Mouse (Mus musculus): ENCODE measurements around the gene Zbtb12. TPM values are rescaled to one million over a fixed set of nuclear protein-coding genes. Genes with fewer than 3 reads are reported as not detected.
"Not testable (repeated sequence)": the region's sequence is repeated elsewhere in the genome, so short reads cannot be mapped to it uniquely, and the experiment has no call there.

The Zbtb12 gene
- 4.0 and 4.6 TPM in 2 replicates for polyA plus RNA-seq (2012; ENCODE audit: insufficient read depth, insufficient read length, missing spikeins)

DNA sequence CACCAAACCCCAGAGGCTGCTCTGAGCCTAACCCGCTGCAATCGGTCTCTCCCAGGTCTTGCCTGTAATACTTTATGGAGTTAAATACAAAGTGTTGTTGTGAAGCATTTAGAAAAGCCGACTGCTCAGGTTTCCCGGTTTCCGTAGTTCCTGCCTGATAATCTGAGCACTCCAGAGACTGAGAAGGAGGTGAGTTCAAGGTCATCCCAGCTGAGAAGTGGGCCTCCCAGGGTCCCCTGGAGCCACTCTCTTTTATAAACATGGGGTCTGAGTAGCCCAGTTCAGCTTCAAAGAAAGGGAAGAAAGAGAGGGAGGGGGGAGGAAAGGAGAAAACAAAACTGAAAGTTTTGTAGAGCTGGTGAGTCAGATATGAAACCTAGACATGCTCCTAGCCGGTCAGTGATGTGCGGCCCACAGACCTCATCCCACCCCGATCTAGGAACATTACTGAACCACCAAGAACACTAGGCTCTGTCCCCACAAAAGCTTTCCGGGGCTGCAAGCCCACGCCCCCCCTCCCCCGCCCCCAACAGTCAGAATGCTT, at the start of gene Zbtb12:
Gene Zbtb12, plus strand, starts transcription at position 148 of the 544 bp plus-strand sequence.
- TF ChIP-seq POLR2A (IDR thresholded peaks at IDR 0.05; ENCODE audit: borderline replicate concordance, low read depth, low read length) = no peak
- no peak for TF ChIP-seq CTCF (IDR thresholded peaks at IDR 0.05; ENCODE audit: low read depth, low read length)
- Histone ChIP-seq H3K4me3 (ENCODE audit: insufficient read depth, low read length) (no peak within 1 kb of the TSS), H3K27ac (ENCODE audit: insufficient read depth, low read depth, low read length) (no peak within 1 kb of the TSS), H3K4me1 (ENCODE audit: control insufficient read depth, insufficient read depth, low read length) (peaks cover 21% of the 10 kb centered on the region)

DNA sequence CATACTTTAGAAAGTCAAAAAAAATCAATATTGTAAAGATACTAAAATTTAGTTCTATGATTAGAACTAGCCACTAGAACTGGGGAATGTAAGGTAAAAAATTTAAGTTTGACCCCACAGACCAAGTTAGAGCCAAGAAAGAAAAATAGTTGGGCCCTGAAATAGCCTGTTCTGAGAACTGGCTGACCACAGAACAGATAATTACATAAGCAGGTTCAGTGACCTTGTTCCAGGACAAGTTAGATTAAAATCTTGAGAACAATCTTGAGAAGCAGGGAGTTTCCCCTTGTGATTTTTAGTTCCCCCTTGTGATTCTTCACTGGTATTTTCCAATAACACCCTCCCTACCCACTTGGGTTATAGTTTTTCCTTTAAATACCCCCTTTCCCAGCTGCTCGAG, 48.5 kb upstream of the Zbtb12 start:
- not testable (repeated sequence) for H3K27ac ChIP-seq (ENCODE audit: insufficient read depth, low read depth, low read length)

DNA sequence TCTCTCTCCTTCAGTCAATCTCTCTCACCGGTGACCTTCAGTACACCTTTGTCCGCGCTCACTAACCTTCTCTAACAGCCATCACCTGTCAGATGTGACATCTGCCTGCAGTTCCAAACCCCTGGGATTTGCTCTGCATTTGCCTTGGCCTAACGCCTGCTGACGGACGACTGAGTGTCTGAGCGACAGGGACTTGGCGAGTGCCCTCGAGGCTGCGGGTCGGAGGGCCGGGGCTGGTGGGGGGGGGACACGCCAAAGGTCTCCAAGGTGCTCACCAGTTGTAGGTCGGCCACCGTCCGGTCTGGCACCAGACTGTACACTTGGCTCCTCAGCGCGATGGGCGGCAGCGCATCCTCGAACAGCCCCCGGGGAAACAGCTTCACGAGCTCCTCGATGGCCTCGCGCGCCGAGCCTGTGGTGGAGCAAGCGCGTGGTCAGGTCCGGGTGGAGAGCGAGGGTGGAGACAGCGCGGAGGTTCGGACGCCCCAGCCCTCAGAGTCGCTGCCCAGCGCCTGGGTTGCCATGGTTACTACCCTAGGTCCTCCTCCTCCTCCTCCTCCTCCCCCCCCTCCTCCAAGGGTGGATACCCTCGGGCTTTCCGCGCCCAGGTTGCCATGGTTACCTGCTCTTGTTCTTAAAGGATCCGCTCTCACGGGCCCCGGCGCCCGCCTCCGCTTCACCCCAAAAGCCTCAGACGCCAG, 43.0 kb upstream of the Zbtb12 start:
- TF ChIP-seq POLR2A (IDR thresholded peaks at IDR 0.05; ENCODE audit: borderline replicate concordance, low read depth, low read length) (no peak), CTCF (IDR thresholded peaks at IDR 0.05; ENCODE audit: low read depth, low read length) (no peak)
- peaks cover 5% of the 10 kb centered on the region for H3K4me1 ChIP-seq (ENCODE audit: control insufficient read depth, insufficient read depth, low read length)
- H3K27ac ChIP-seq (ENCODE audit: insufficient read depth, low read depth, low read length) = peak overlapping the region; percentile 53
- peak overlapping the region; percentile 94 for H3K4me3 ChIP-seq (ENCODE audit: insufficient read depth, low read length)

More for the DNA sequence above, 48.5 kb upstream of the Zbtb12 start:
- H3K4me1 ChIP-seq (ENCODE audit: control insufficient read depth, insufficient read depth, low read length); H3K4me3 ChIP-seq (ENCODE audit: insufficient read depth, low read length): not testable (repeated sequence)

DNA sequence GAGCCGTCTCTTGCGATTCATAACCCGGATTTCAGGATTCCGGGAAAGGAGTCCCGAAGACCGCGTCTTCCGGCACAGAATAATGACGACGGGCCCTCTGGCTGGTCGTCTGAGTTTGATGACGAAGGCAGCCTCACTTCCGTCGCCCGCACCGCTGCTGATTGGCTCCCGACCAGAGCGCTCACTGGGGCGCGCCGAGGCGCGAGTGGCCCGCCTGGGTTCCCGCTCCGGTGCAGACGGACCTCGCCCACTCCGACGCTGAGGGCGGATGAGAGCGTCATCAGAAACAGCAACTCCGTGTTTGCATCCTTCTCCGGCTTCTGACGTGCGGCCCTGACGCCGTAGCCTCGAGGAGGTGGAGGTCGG, 42.4 kb upstream of the Zbtb12 start, which contains the start of the genes Stk19 and Dxo:
Gene Stk19, minus strand, starts transcription at position 90 of the 366 bp plus-strand sequence.
Gene Dxo, plus strand, starts transcription at position 164 of the 366 bp plus-strand sequence.
- Histone ChIP-seq H3K4me3 (ENCODE audit: insufficient read depth, low read length) (peak within 1 kb of the TSS; percentile 94), H3K4me1 (ENCODE audit: control insufficient read depth, insufficient read depth, low read length) (peaks cover 5% of the 10 kb centered on the region), H3K27ac (ENCODE audit: insufficient read depth, low read depth, low read length) (peak within 1 kb of the TSS; percentile 53)
- no peak for TF ChIP-seq CTCF (IDR thresholded peaks at IDR 0.05; ENCODE audit: low read depth, low read length)
- 0 out of 2 replicates have a peak, but pooled peaks have one; percentile 44 for TF ChIP-seq POLR2A (IDR thresholded peaks at IDR 0.05; ENCODE audit: borderline replicate concordance, low read depth, low read length)

DNA sequence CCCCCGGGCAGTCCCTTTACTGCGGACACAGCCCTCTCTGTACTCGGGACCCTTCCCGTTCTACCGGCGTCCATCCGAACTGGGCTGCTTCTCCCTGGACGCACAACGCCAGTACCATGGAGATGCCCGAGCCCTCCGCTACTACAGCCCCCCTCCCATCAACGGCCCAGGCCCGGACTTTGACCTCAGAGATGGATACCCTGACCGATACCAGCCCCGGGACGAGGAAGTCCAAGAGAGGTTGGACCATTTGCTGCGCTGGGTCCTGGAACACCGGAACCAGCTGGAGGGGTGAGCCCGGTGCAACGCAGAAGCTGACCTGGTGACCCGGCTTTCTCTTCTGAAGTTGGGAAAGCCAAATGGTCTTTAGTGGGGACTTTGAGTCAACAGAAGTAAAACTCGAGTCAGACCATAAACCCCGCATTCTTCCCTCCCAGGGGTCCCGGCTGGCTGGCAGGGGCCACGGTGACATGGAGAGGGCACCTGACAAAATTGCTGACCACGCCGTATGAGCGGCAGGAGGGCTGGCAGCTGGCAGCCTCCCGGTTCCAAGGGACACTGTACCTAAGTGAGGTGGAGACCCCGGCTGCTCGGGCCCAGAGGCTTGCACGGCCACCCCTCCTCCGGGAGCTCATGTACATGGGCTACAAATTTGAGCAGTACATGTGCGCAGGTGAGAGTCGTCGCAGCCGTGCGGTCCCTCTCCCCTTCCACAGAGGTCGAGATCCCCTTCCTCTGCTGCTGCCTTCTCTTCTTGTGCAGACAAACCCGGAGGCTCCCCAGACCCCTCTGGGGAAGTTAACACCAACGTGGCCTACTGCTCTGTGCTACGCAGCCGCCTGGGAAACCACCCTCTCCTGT, 41.6 kb upstream of the Zbtb12 start:
- peaks cover 5% of the 10 kb centered on the region for H3K4me1 ChIP-seq (ENCODE audit: control insufficient read depth, insufficient read depth, low read length)
- H3K4me3 ChIP-seq (ENCODE audit: insufficient read depth, low read length) = peak overlapping the region; percentile 94
- no peak for TF ChIP-seq CTCF (IDR thresholded peaks at IDR 0.05; ENCODE audit: low read depth, low read length)
- TF ChIP-seq POLR2A (IDR thresholded peaks at IDR 0.05; ENCODE audit: borderline replicate concordance, low read depth, low read length) = no peak
- peak overlapping the region; percentile 37 for H3K27ac ChIP-seq (ENCODE audit: insufficient read depth, low read depth, low read length)

DNA sequence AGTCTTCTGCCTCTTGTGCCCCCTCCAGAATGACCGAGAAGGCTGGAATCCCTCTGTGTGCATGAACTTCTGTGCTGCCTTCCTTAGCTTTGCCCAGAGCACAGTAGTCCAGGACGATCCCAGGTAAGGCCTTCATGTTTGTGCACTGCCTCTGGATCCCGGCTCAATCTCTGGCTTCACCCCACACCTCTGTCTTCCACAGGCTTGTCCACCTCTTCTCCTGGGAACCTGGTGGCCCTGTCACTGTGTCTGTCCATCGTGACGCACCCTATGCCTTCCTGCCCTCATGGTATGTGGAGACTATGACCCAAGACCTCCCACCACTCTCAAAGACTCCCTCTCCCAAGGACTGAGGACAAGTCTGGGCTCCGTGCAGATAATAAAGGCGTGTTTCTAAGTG, 40.5 kb upstream of the Zbtb12 start:
- peaks cover 5% of the 10 kb centered on the region for H3K4me1 ChIP-seq (ENCODE audit: control insufficient read depth, insufficient read depth, low read length)
- H3K27ac ChIP-seq (ENCODE audit: insufficient read depth, low read depth, low read length) = no peak overlapping the region
- no peak overlapping the region for H3K4me3 ChIP-seq (ENCODE audit: insufficient read depth, low read length)
- TF ChIP-seq POLR2A (IDR thresholded peaks at IDR 0.05; ENCODE audit: borderline replicate concordance, low read depth, low read length) = no peak
- no peak for TF ChIP-seq CTCF (IDR thresholded peaks at IDR 0.05; ENCODE audit: low read depth, low read length)

DNA sequence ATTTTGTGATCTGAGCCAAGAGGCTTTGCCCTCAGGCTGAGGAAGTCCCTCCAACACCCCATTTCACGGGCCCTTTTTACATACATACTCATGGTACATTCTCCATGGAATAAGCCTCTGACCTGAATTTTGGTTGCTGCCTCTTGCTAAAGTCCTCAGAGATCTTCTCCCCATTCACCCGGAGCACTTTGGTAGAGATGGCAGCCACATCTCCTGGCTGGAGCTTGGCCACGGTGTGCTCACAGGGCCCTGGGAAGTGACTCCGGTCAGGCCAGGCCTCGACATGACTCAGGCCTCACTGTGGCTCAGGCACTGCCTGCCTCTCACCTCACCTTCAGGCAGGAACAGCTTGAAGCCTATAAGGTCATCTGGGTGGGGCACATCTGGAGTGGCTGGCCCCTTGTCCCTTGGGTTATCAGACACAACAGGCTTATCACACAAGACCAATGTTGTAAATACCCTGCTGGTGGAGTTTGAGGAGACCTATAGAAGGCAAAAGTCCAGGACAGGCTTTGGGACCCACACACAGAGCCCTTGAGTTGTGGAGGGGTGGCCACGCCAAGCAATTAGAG, 38.5 kb upstream of the Zbtb12 start:
- no peak overlapping the region for H3K4me3 ChIP-seq (ENCODE audit: insufficient read depth, low read length)
- peaks cover 5% of the 10 kb centered on the region for H3K4me1 ChIP-seq (ENCODE audit: control insufficient read depth, insufficient read depth, low read length)
- no peak overlapping the region for H3K27ac ChIP-seq (ENCODE audit: insufficient read depth, low read depth, low read length)
- no peak for TF ChIP-seq POLR2A (IDR thresholded peaks at IDR 0.05; ENCODE audit: borderline replicate concordance, low read depth, low read length)
- no peak for TF ChIP-seq CTCF (IDR thresholded peaks at IDR 0.05; ENCODE audit: low read depth, low read length)

DNA sequence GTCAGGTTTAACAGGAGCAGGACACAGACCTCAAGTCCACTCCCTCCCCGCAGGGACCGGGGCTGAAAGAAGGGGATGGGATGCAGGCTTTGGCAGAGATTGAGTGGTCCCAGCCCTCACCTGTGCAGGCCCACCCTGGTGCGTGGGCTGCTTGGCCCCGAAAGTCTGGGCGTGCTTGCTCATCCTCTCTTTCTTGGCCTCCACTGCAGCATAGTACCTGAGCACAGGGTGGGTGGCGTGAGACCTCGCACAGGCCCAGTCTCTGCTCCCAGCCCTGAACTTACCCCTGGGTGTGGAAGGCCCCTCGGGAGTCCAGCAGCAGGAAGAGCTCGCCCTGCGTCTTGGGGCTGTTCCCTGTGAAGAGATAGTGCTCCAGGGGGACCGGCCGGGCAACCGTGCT, 34.4 kb upstream of the Zbtb12 start:
- no peak for TF ChIP-seq CTCF (IDR thresholded peaks at IDR 0.05; ENCODE audit: low read depth, low read length)
- TF ChIP-seq POLR2A (IDR thresholded peaks at IDR 0.05; ENCODE audit: borderline replicate concordance, low read depth, low read length) = no peak
- H3K4me1 ChIP-seq (ENCODE audit: control insufficient read depth, insufficient read depth, low read length) = peaks cover 3% of the 10 kb centered on the region; the same call in 1 of the 2 replicates
- no peak overlapping the region for H3K27ac ChIP-seq (ENCODE audit: insufficient read depth, low read depth, low read length)
- H3K4me3 ChIP-seq (ENCODE audit: insufficient read depth, low read length) = no peak overlapping the region

DNA sequence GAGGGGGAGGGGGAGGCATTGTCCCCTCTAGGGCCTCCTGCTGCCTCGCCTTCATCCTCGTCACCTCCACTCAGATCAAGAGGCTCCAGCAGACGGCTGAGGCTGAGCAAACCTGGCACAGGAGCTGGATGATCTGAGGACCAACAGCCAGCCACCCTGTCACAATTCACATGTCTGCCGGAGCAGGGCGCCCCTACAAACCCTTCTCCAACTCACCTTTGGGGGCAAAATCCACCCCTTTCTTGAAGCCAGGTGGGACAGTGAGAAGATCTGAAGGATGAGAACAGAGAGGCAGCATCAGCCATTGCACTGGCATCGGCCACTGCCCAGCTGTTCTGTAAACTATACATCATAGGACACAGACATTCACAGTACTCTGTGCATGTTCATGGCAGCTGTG, 32.1 kb upstream of the Zbtb12 start:
- Histone ChIP-seq H3K4me3 (ENCODE audit: insufficient read depth, low read length) (no peak overlapping the region), H3K27ac (ENCODE audit: insufficient read depth, low read depth, low read length) (no peak overlapping the region), H3K4me1 (ENCODE audit: control insufficient read depth, insufficient read depth, low read length) (peaks cover 9% of the 10 kb centered on the region)
- TF ChIP-seq CTCF (IDR thresholded peaks at IDR 0.05; ENCODE audit: low read depth, low read length) (no peak), POLR2A (IDR thresholded peaks at IDR 0.05; ENCODE audit: borderline replicate concordance, low read depth, low read length) (no peak)

Measured in bone marrow macrophage, adult 2 months (primary cell).